Comparison of ENCODE assay signal across 16 mouse cellular contexts in genomic region chr19:34891590-34891989, GRCm38 (mm10). TPM values are rescaled to one million over a fixed set of nuclear protein-coding genes. Genes with fewer than 3 reads are reported as not detected.
"Had no signal": no experiment of that assay in that cellular context is flagged by ENCODE, and none has a peak within 500 bp of the region (broad histone marks: within the 10 kb centered on the region; RNA-seq: fewer than 3 reads in every experiment).

No protein-coding gene starts in this region.

- H3K4me1 ChIP-seq: stomach, embryonic 15.5 days had no signal

- H3K9me3 ChIP-seq: liver, embryonic 13.5 days; stomach, embryonic 15.5 days had no signal

- H3K9ac ChIP-seq: liver, embryonic 13.5 days; lung, embryonic 14.5 days; stomach, embryonic 15.5 days had no signal

- H3K36me3 ChIP-seq: liver, embryonic 13.5 days; stomach, embryonic 15.5 days had no signal

- H3K4me2 ChIP-seq: liver, embryonic 13.5 days; lung, embryonic 14.5 days; midbrain, embryonic 11.5 days; stomach, embryonic 15.5 days had no signal

- ATAC-seq: intestine, postnatal 0 days had no signal

- DNase-seq: kidney, adult 2 months; kidney, postnatal 25 days; layer of hippocampus, adult 9-11 months; liver, embryonic 13.5 days; midbrain, embryonic 14.5 days; retina, postnatal 1 day; right cerebral cortex, postnatal 25 days; spleen, adult 18-20 months; thymus, postnatal 25 days had no signal

- H3K27ac ChIP-seq: kidney, postnatal 0 days; layer of hippocampus, adult 2 months; liver, embryonic 13.5 days; stomach, embryonic 15.5 days had no signal

- H3K4me3 ChIP-seq: layer of hippocampus, adult 2 months; liver, embryonic 13.5 days; stomach, embryonic 15.5 days had no signal

- H3K27me3 ChIP-seq: liver, embryonic 13.5 days; stomach, embryonic 15.5 days had no signal

RNA-seq across cellular contexts. Expression of gene Kif20b, which starts 30.6 kb away (rescaled TPM):
- polyA plus RNA-seq: liver, adult 2 months had no signal
